Mouse (Mus musculus) heart, postnatal 0 days (tissue): ENCODE results near the gene Arid1b.

Experiments
- CTCF ChIP-seq: IDR thresholded peaks from 2 replicates; pipeline ENCODE4 v1.5.1; 2016; ENCODE audit warnings: antibody characterized with exemption, control low read depth, low read depth
- EP300 ChIP-seq: IDR thresholded peaks from 2 replicates; pipeline ENCODE4 v1.6.1; 2016; ENCODE audit warnings: antibody characterized with exemption, low read depth

GRCm38 (mm10) chr17:5057944-5058720, 64.0 kb downstream of the Arid1b start:
- peak; percentile 19; the same call in 1 of the 2 replicates for TF ChIP-seq CTCF
- TF ChIP-seq EP300: 0 out of 2 replicates have a peak, but pooled peaks have one; percentile 31
